Mouse (Mus musculus): ENCODE data around the gene Clip2. TPM values are rescaled to one million over a fixed set of nuclear protein-coding genes. Genes with fewer than 3 reads are reported as not detected.

The Clip2 gene
- total RNA-seq, 1 experiment from 2014 or later = 28.0 TPM

GRCm38 (mm10) chr5:134445895-134446294 lies 106.3 kb downstream of the Clip2 start:
- no peak for ATAC-seq (ENCODE audit: extremely low read depth, insufficient number of reproducible peaks, low FRiP score, poor library complexity, severe bottlenecking)

DNA sequence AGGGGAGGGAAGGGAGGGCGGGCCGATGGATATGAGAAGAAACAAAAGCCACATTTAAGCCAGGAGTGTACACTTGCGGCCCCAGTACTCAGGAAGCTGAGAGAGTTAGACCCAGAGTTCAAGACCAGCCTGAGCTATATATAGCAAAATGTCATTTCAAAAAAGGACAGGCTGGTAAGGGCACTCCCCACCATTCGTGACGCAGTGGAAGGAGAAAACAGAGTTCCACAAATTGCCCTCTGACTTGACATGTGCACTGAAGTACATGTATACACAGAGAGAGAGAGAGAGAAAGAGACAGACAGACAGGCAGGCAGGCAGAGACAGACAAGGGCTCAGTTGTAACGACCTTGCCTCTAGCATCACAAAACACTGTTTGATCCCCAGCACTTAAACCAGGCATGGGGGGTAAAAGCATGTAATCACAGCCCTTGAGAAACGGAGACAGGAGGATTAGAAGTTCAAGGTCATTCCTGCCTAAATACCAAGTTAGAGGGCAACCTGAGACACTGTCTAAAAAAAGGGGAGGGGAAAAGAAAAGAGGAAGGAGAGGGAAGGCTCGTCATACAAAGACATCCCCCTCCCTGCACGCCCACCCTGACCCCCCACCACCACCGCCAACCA lies 106.9 kb downstream of the Clip2 start:
- no peak for ATAC-seq (ENCODE audit: extremely low read depth, insufficient number of reproducible peaks, low FRiP score, poor library complexity, severe bottlenecking)

GRCm38 (mm10) chr5:134444473-134444872 lies 107.8 kb downstream of the Clip2 start:
- peak; percentile 17; the same call in 1 of the 2 replicates for ATAC-seq (ENCODE audit: extremely low read depth, insufficient number of reproducible peaks, low FRiP score, poor library complexity, severe bottlenecking)

- no peak for ATAC-seq (ENCODE audit: extremely low read depth, insufficient number of reproducible peaks, low FRiP score, poor library complexity, severe bottlenecking)
Observed at GRCm38 (mm10) chr5:134442066-134442465, 110.2 kb downstream of the Clip2 start.

DNA sequence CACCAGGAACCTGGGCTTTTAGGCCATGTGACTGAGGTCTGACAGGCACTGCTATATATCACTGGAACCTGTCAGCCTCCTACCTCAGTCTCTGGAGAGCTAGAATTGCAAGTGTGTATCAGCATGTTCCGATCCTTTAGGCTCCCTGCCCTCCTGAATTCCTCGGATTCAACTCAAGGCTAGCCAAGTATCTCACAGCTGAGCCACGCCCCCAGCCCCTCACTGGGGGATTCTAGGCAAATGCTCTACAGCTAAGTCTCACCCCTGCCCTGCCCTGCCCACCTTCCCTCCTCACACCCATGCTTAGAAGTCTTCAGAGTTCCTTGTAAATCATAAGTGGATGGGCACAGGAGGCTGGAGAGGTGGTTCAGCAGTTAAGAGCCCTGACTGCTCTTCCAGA lies 111.1 kb downstream of the Clip2 start:
- ATAC-seq (ENCODE audit: extremely low read depth, insufficient number of reproducible peaks, low FRiP score, poor library complexity, severe bottlenecking) = no peak

GRCm38 (mm10) chr5:134440098-134440497 lies 112.1 kb downstream of the Clip2 start:
- no peak for ATAC-seq (ENCODE audit: extremely low read depth, insufficient number of reproducible peaks, low FRiP score, poor library complexity, severe bottlenecking)

DNA sequence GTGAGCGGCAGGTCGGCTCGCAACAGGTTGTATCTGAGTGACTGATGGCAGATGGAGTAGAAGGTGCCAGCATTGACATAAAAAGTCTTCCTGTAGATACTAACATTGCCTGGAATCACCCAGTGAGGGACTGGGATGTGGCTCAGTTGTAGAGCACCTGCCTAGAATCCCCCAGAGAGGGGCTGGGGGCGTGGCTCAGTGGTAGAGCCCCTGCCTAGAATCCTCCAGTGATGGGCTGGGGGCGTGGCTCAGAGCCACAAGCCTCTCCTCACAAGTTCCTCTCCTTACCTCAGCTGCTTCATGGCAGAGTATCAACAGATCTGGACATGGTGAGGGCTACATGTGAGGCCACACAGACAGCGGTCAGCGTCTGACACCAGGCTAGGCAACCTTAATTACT lies 112.8 kb downstream of the Clip2 start:
- no peak for ATAC-seq (ENCODE audit: extremely low read depth, insufficient number of reproducible peaks, low FRiP score, poor library complexity, severe bottlenecking)

Other genes starting within 250 kb of the Clip2 start
- 36.2 and 37.6 TPM in 2 replicates for gene Gtf2i, start 237.7 kb downstream of the Clip2 start, total RNA-seq (2017)
- gene Gtf2ird1, start 95.7 kb downstream of the Clip2 start, total RNA-seq (2017) = not detected in 2 replicates
- gene Syna, start 7.7 kb upstream of the Clip2 start, total RNA-seq (2017) = not detected in 2 replicates
- 70.5 and 76.5 TPM in 2 replicates for gene Rfc2, start 28.9 kb upstream of the Clip2 start, total RNA-seq (2017)
- 170 and 179 TPM in 2 replicates for gene Lat2, start 62.6 kb upstream of the Clip2 start, total RNA-seq (2017)
- gene Eif4h, start 87.1 kb upstream of the Clip2 start, total RNA-seq (2017) = 196 and 215 TPM in 2 replicates
- gene Limk1, start 136.2 kb upstream of the Clip2 start, total RNA-seq (2017) = 5.4 and 6.3 TPM in 2 replicates
- not detected in 2 replicates for gene Eln, start 194.9 kb upstream of the Clip2 start, total RNA-seq (2017)